Mouse (Mus musculus) megakaryocyte, embryonic 14.5 days (primary cell): ENCODE data around the gene Syne4.

Experiments
- FLI1 ChIP-seq: IDR thresholded peaks from 2 replicates; pipeline ENCODE4 v1.6.1; 2012; ENCODE audit warnings: low read length, inconsistent platforms, mixed read lengths
- GATA1 ChIP-seq: IDR thresholded peaks from 3 replicates; pipeline ENCODE4 v1.6.1; 2012; ENCODE audit warnings: mixed read lengths, low read length, inconsistent platforms, borderline replicate concordance

DNA sequence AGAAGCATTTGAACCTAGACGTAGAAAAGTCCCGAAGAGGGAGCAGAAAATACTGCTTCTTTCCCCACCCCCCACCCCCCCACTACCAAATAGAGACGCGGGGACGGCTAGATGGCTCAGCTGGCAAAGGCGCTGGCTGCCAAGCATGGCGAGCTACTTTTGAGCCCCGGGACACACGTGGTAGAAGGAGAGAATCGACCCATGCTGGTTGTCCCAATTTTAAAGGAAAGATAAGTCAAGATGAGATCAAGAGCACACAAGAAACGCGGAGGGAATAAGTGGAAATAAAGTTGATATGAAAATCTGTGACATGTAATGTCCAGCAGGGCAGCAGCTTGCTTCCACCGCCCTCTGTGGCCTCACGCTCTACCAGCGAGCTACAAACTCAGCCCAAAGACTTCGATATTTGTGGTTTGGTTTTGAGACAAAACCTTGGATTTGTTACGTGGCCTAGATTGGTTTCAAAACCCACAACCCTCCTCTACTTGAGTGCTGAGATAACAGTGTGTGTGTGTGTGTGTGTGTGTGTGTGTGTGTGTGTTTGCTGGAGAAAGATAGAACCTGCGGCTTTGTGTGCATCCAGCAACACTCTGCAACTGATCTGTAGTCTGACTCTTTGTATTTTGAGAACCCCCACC is 18.1 kb downstream of the Syne4 start:
- no peak for TF ChIP-seq GATA1
- no peak for TF ChIP-seq FLI1
